Mouse (Mus musculus) forebrain, embryonic 10.5 days (tissue): ENCODE data around the gene Tescl. TPM values are rescaled to one million over a fixed set of nuclear protein-coding genes. Genes with fewer than 3 reads are reported as not detected.
A peak's percentile ranks its signal among the peaks of the same experiment; 100 is the strongest.

Experiments used
- DNase-seq: peaks from one replicate; pipeline ENCODE4 v3.0.0-alpha.2; 2017; ENCODE audit warnings: low spot score; ENCODE audit errors: extremely low spot score
- H3K27ac ChIP-seq: fragments of 300-500 bp; sonication (generic); 2 replicates; pipeline ENCODE4 v1.5.1; 2016; ENCODE audit warnings: mild to moderate bottlenecking
- H3K27me3 ChIP-seq: fragments of 300-500 bp; sonication (generic); 2 replicates; pipeline ENCODE4 v1.6.1; 2016; ENCODE audit warnings: mild to moderate bottlenecking; ENCODE audit not compliant: poor library complexity, severe bottlenecking
- H3K36me3 ChIP-seq: fragments of 300-500 bp; sonication (generic); replicated peaks from 2 replicates; pipeline ENCODE4 v1.6.1; 2016; ENCODE audit warnings: mild to moderate bottlenecking, moderate library complexity
- H3K4me1 ChIP-seq: fragments of 300-500 bp; sonication (generic); 2 replicates; pipeline ENCODE4 v1.6.1; 2016
- H3K4me3 ChIP-seq: fragments of 300-500 bp; sonication (generic); 2 replicates; pipeline ENCODE4 v1.5.1; 2016; ENCODE audit warnings: mild to moderate bottlenecking, moderate library complexity
- H3K9me3 ChIP-seq: fragments of 300-500 bp; sonication (generic); 2 replicates; pipeline ENCODE4 v1.6.1; 2016; ENCODE audit warnings: mild to moderate bottlenecking, moderate library complexity
- WGBS: fragments of 180-500 bp; shearing (Covaris S2); methylation state at CpG from one replicate; pipeline ENCODE4 v1.1.7; 2016; 5-methylcytosine and 5-hydroxymethylcytosine counted together
- polyA plus RNA-seq: library from polyadenylated mRNA; unstranded; fragments of >200 nt; fragmentation: Nextera tagmentation; extraction: Ambion mirVana; gene quantifications from 2 replicates; pipeline ENCODE4 v1.2.1, GENCODE M21; 2016

Tescl gene
- polyA plus RNA-seq, 1 experiment from 2014 or later: 0.17 TPM

- Histone ChIP-seq H3K27me3 (no peaks in the 10 kb centered on the region), H3K4me3 (no peak overlapping the region), H3K36me3 (no peaks in the 10 kb centered on the region), H3K27ac (no peak overlapping the region), H3K9me3 (peaks cover 14% of the 10 kb centered on the region; the same call in 1 of the 2 replicates), H3K4me1 (no peaks in the 10 kb centered on the region)
- DNase-seq: no peak
- WGBS: 80% methylated on average over 10 of the region's 10 CpGs
Measured at GRCm38 (mm10) chr7:24356081-24356480, 22.3 kb upstream of the Tescl start.

- WGBS: 86% methylated on average over 6 of the region's 6 CpGs
- Histone ChIP-seq H3K36me3 (no peaks in the 10 kb centered on the region), H3K4me3 (no peak overlapping the region), H3K9me3 (peaks cover 11% of the 10 kb centered on the region; the same call in 1 of the 2 replicates), H3K27me3 (no peaks in the 10 kb centered on the region), H3K4me1 (no peaks in the 10 kb centered on the region), H3K27ac (no peak overlapping the region)
- no peak for DNase-seq
Measured at GRCm38 (mm10) chr7:24355646-24356045, 21.9 kb upstream of the Tescl start.

GRCm38 (mm10) chr7:24348896-24349295 lies 15.2 kb upstream of the Tescl start, which contains the start of gene Lypd5:
Lypd5 (plus strand) TSS chr7:24349196.
- no peak for DNase-seq
- Histone ChIP-seq H3K27ac (no peak within 1 kb of the TSS), H3K4me3 (no peak within 1 kb of the TSS), H3K27me3 (no peaks in the 10 kb centered on the region), H3K9me3 (no peaks in the 10 kb centered on the region; the same call in 1 of the 2 replicates), H3K36me3 (no peaks in the 10 kb centered on the region), H3K4me1 (no peaks in the 10 kb centered on the region)
- 44% methylated on average over 6 of the region's 6 CpGs for WGBS

- H3K36me3 ChIP-seq: no peaks in the 10 kb centered on the region
- 64% methylated on average over 5 of the region's 5 CpGs for WGBS
- no peak overlapping the region for H3K4me3 ChIP-seq
- no peak overlapping the region for H3K27ac ChIP-seq
- no peak for DNase-seq
- no peaks in the 10 kb centered on the region for H3K27me3 ChIP-seq
- no peaks in the 10 kb centered on the region; the same call in 1 of the 2 replicates for H3K9me3 ChIP-seq
- no peaks in the 10 kb centered on the region for H3K4me1 ChIP-seq
Measured at GRCm38 (mm10) chr7:24346444-24346843, 12.7 kb upstream of the Tescl start.

- H3K36me3 ChIP-seq: no peaks in the 10 kb centered on the region
- no peaks in the 10 kb centered on the region for H3K4me1 ChIP-seq
- DNase-seq: no peak
- H3K27me3 ChIP-seq: no peaks in the 10 kb centered on the region
- WGBS: 78% methylated on average over 7 of the region's 7 CpGs
- no peak overlapping the region for H3K27ac ChIP-seq
- H3K9me3 ChIP-seq: peaks cover 6% of the 10 kb centered on the region; the same call in 1 of the 2 replicates
- no peak overlapping the region for H3K4me3 ChIP-seq
Measured at GRCm38 (mm10) chr7:24343701-24344272, 10.1 kb upstream of the Tescl start.

- H3K4me1 ChIP-seq: no peaks in the 10 kb centered on the region
- 49% methylated on average over 2 of the region's 2 CpGs for WGBS
- 0 out of 2 replicates have a peak, but pooled peaks cover 6% of the 10 kb centered on the region for H3K9me3 ChIP-seq
- H3K27me3 ChIP-seq: peaks cover 17% of the 10 kb centered on the region
- H3K36me3 ChIP-seq: no peaks in the 10 kb centered on the region
- DNase-seq: no peak
- H3K27ac ChIP-seq: no peak overlapping the region
- H3K4me3 ChIP-seq: no peak overlapping the region
Measured at GRCm38 (mm10) chr7:24338241-24338640, 4.5 kb upstream of the Tescl start.

- Histone ChIP-seq H3K4me3 (no peak overlapping the region), H3K27me3 (peaks cover 25% of the 10 kb centered on the region)
- WGBS: 15% methylated on average over 5 of the region's 5 CpGs
Measured at GRCm38 (mm10) chr7:24335699-24336309, 2.1 kb upstream of the Tescl start.

GRCm38 (mm10) chr7:24327281-24327975 lies 6.3 kb downstream of the Tescl start:
- Histone ChIP-seq H3K4me1 (peaks cover 12% of the 10 kb centered on the region), H3K9me3 (peaks cover 23% of the 10 kb centered on the region), H3K36me3 (no peaks in the 10 kb centered on the region), H3K27ac (no peak overlapping the region), H3K27me3 (no peaks in the 10 kb centered on the region), H3K4me3 (no peak overlapping the region)
- 87% methylated on average over 14 of the region's 14 CpGs for WGBS
- DNase-seq: no peak

More at GRCm38 (mm10) chr7:24335699-24336309, 2.1 kb upstream of the Tescl start:
- H3K9me3 ChIP-seq: 0 out of 2 replicates have a peak, but pooled peaks cover 6% of the 10 kb centered on the region
- no peak overlapping the region for H3K27ac ChIP-seq
- no peaks in the 10 kb centered on the region for H3K4me1 ChIP-seq
- no peaks in the 10 kb centered on the region for H3K36me3 ChIP-seq
- peak; percentile 58 for DNase-seq

GRCm38 (mm10) chr7:24326273-24327135 lies 7.2 kb downstream of the Tescl start:
- no peaks in the 10 kb centered on the region for H3K36me3 ChIP-seq
- peaks cover 26% of the 10 kb centered on the region for H3K9me3 ChIP-seq
- WGBS: 49% methylated on average over 20 of the region's 20 CpGs
- peak overlapping the region; percentile 73 for H3K27ac ChIP-seq
- H3K4me1 ChIP-seq: peaks cover 12% of the 10 kb centered on the region
- DNase-seq: no peak
- H3K4me3 ChIP-seq: peak overlapping the region; percentile 48
- H3K27me3 ChIP-seq: no peaks in the 10 kb centered on the region

- peak; percentile 41 for DNase-seq
- Histone ChIP-seq H3K4me3 (peak overlapping the region; percentile 48), H3K4me1 (peaks cover 12% of the 10 kb centered on the region), H3K36me3 (no peaks in the 10 kb centered on the region), H3K9me3 (peaks cover 26% of the 10 kb centered on the region), H3K27ac (peak overlapping the region; percentile 73), H3K27me3 (no peaks in the 10 kb centered on the region)
- 3% methylated on average over 13 of the region's 13 CpGs for WGBS
Measured at GRCm38 (mm10) chr7:24325675-24326128, 8.0 kb downstream of the Tescl start.

GRCm38 (mm10) chr7:24325197-24325596 lies 8.5 kb downstream of the Tescl start:
- no peak for DNase-seq
- no peaks in the 10 kb centered on the region for H3K27me3 ChIP-seq
- peak overlapping the region; percentile 48; the same call in 1 of the 2 replicates for H3K4me3 ChIP-seq
- 93% methylated on average over 6 of the region's 6 CpGs for WGBS
- peaks cover 26% of the 10 kb centered on the region for H3K9me3 ChIP-seq
- H3K27ac ChIP-seq: no peak overlapping the region
- H3K4me1 ChIP-seq: peaks cover 12% of the 10 kb centered on the region
- H3K36me3 ChIP-seq: no peaks in the 10 kb centered on the region

GRCm38 (mm10) chr7:24322593-24322992 lies 11.1 kb downstream of the Tescl start:
- H3K36me3 ChIP-seq: no peaks in the 10 kb centered on the region
- no peak overlapping the region for H3K4me3 ChIP-seq
- DNase-seq: no peak
- H3K4me1 ChIP-seq: peaks cover 12% of the 10 kb centered on the region
- 78% methylated on average over 4 of the region's 4 CpGs for WGBS
- H3K9me3 ChIP-seq: peaks cover 26% of the 10 kb centered on the region
- no peak overlapping the region for H3K27ac ChIP-seq
- H3K27me3 ChIP-seq: no peaks in the 10 kb centered on the region; the same call in 1 of the 2 replicates
